Mouse (Mus musculus) liver, embryonic 14.5 days (tissue): Measurements from ENCODE around the gene Timp3.

ENCODE experiments used
- CTCF ChIP-seq: IDR thresholded peaks from 2 replicates; pipeline ENCODE4 v1.5.1; 2016; ENCODE audit warnings: antibody characterized with exemption, low read depth, control low read depth
- EP300 ChIP-seq: IDR thresholded peaks from 2 replicates; pipeline ENCODE4 v1.6.1; 2016; ENCODE audit warnings: antibody characterized with exemption, low read depth

- no peak for TF ChIP-seq CTCF
- TF ChIP-seq EP300: no peak
Observed at GRCm38 (mm10) chr10:86320204-86320603, 20.0 kb downstream of the Timp3 start.
